ENCODE assay signal across 9 mouse cellular contexts in genomic region chr17:12261887-12262286, GRCm38 (mm10). TPM values are rescaled to one million over a fixed set of nuclear protein-coding genes. Genes with fewer than 3 reads are reported as not detected.
A peak's percentile ranks its signal among the peaks of the same experiment; 100 is the strongest.
DNase-seq lines count a peak whose midpoint lies in the region; ATAC-seq and TF ChIP-seq lines count a peak whose summit lies in the region.
"Had no signal": no experiment of that assay in that cellular context is flagged by ENCODE, and none has a peak within 500 bp of the region (broad histone marks: within the 10 kb centered on the region; RNA-seq: fewer than 3 reads in every experiment).

No protein-coding gene starts in this region.

- H3K4me3 ChIP-seq in heart, embryonic 14.5 days (ENCODE audit: control insufficient read depth in 1 of 2, insufficient read depth in 1 of 2, low read depth in 1 of 2, low read length in 2 of 2): no peak overlapping the region
- H3K4me3 ChIP-seq in lung, embryonic 16.5 days (ENCODE audit: low read length): no peak overlapping the region
- no peak overlapping the region for H3K4me3 ChIP-seq in embryonic fibroblast, embryonic 13.5 days (ENCODE audit: insufficient read depth, low read length)
- H3K4me3 ChIP-seq: erythroblast, embryonic 14.5 days had no signal

- no peaks in the 10 kb centered on the region for H3K9me3 ChIP-seq in heart, embryonic 14.5 days (ENCODE audit: control insufficient read depth, low read length)
- no peaks in the 10 kb centered on the region for H3K9me3 ChIP-seq in lung, embryonic 16.5 days (ENCODE audit: control insufficient read depth, low read length)

- TF ChIP-seq POLR2A in embryonic fibroblast, embryonic 13.5 days (IDR thresholded peaks at IDR 0.05; ENCODE audit: low read depth, low read length): no peak

- H3K36me3 ChIP-seq in heart, embryonic 14.5 days (ENCODE audit: control insufficient read depth, insufficient read depth, low read length): peaks cover 54% of the 10 kb centered on the region
- peaks cover 15% of the 10 kb centered on the region for H3K36me3 ChIP-seq in lung, embryonic 16.5 days (ENCODE audit: control insufficient read depth, insufficient read depth, low read length)

- H3K27me3 ChIP-seq in heart, embryonic 14.5 days (ENCODE audit: control insufficient read depth, insufficient read depth, low read length): no peaks in the 10 kb centered on the region
- no peaks in the 10 kb centered on the region for H3K27me3 ChIP-seq in lung, embryonic 16.5 days (ENCODE audit: control insufficient read depth, insufficient read depth, low read depth, low read length)

- WGBS in heart, embryonic 14.5 days: 57% methylated on average over 2 of the region's 2 CpGs
- 58% methylated on average over 2 of the region's 2 CpGs for WGBS in lung, embryonic 16.5 days

- H3K4me1 ChIP-seq in heart, embryonic 14.5 days (ENCODE audit: control insufficient read depth in 2 of 2, insufficient read depth in 2 of 2, low read length in 2 of 2): peaks cover 6 to 13% of the 10 kb centered on the region in 2 experiments
- H3K4me1 ChIP-seq in lung, embryonic 16.5 days (replicated peaks; ENCODE audit: control insufficient read depth, insufficient read depth, low read length): peaks cover 18% of the 10 kb centered on the region
- no peaks in the 10 kb centered on the region for H3K4me1 ChIP-seq in embryonic fibroblast, embryonic 13.5 days (ENCODE audit: control insufficient read depth, insufficient read depth, low read length)

- peak; percentile 77; the same call in 1 of the 2 replicates for TF ChIP-seq CTCF in embryonic fibroblast, embryonic 13.5 days (IDR thresholded peaks at IDR 0.05; ENCODE audit: borderline replicate concordance, insufficient read depth, low read length)

- intact Hi-C loops in heart, postnatal 10 days (cut with DNase I): no loop called here

- no peak overlapping the region for H3K9ac ChIP-seq in heart, embryonic 14.5 days (ENCODE audit: low read length)
- no peak overlapping the region for H3K9ac ChIP-seq in lung, embryonic 16.5 days (ENCODE audit: low read length)

- DNase-seq in heart, postnatal 10 days: no peak
- no peak for DNase-seq in lung, postnatal 25 days (ENCODE audit: low spot score)
- DNase-seq in cerebellum, adult 11 months: no peak
- no peak for DNase-seq in spleen, postnatal 4 days (ENCODE audit: low spot score in 2 of 2)

- H3K4me2 ChIP-seq in heart, embryonic 14.5 days (ENCODE audit: low read length): no peak overlapping the region
- H3K4me2 ChIP-seq in lung, embryonic 16.5 days (ENCODE audit: low read depth, low read length): no peak overlapping the region

- 0 out of 2 replicates have a peak, but pooled peaks have one; percentile 54 for ATAC-seq in heart, embryonic 14.5 days (ENCODE audit: insufficient number of reproducible peaks, insufficient read depth, low FRiP score, low read depth)
- 0 out of 2 replicates have a peak, but pooled peaks have one; percentile 26 for ATAC-seq in lung, embryonic 16.5 days (ENCODE audit: low read depth)
- 0 out of 2 replicates have a peak, but pooled peaks have one; percentile 45 for ATAC-seq in megakaryocyte-erythroid progenitor cell, adult 5-6 weeks (replicated peaks; ENCODE audit: low FRiP score, low TSS enrichment, poor library complexity, severe bottlenecking)

- no peak overlapping the region for H3K27ac ChIP-seq in heart, embryonic 14.5 days (replicated peaks in 1 of 2; ENCODE audit: control insufficient read depth in 1 of 2, insufficient read depth in 1 of 2, low read depth in 2 of 2, low read length in 2 of 2)
- no peak overlapping the region for H3K27ac ChIP-seq in lung, embryonic 16.5 days (ENCODE audit: low read length)
- H3K27ac ChIP-seq in embryonic fibroblast, embryonic 13.5 days (ENCODE audit: insufficient read depth, low read length): no peak overlapping the region

RNA-seq across cellular contexts. Expression of gene Map3k4, which starts 56.7 kb away (rescaled TPM):
- 34.3 and 39.2 TPM in 2 replicates for polyA plus RNA-seq in heart, embryonic 14.5 days (2014; fragmentation: Nextera tagmentation; extraction: Ambion mirVana)
- total RNA-seq in heart, postnatal 10 days (2021): 10 to 100 TPM; 35.6 to 39.4 TPM
- polyA plus RNA-seq in lung, embryonic 16.5 days (2015; fragmentation: Nextera tagmentation; extraction: Ambion mirVana): 29.1 and 33.8 TPM in 2 replicates
- 13.9 and 14.8 TPM in 2 replicates for polyA plus RNA-seq in embryonic fibroblast, embryonic 13.5 days (2011; ENCODE audit: insufficient read length, low read depth, missing spikeins)
- 18.8 and 19.9 TPM in 2 replicates for total RNA-seq in megakaryocyte-erythroid progenitor cell, adult 5-6 weeks (2014; fragmentation: Nextera tagmentation)
- total RNA-seq in megakaryocyte-erythroid progenitor cell, adult 5-6 weeks (2017): 18.2 and 20.2 TPM in 2 replicates
